Mouse (Mus musculus): ENCODE data around the gene Plch1.

- no peak for TF ChIP-seq CTCF (IDR thresholded peaks at IDR 0.05; ENCODE audit: low read depth, low read length)
- TF ChIP-seq GATA1 (IDR thresholded peaks at IDR 0.05; ENCODE audit: borderline replicate concordance, low read length) = no peak
- no peak for TF ChIP-seq TAL1 (conservative IDR thresholded peaks at IDR 0.05; ENCODE audit: low read depth, low read length)
- TF ChIP-seq GATA2 (IDR thresholded peaks at IDR 0.05; ENCODE audit: borderline replicate concordance, low read depth, low read length) = no peak
- no peak for TF ChIP-seq POLR2AphosphoS5 (IDR thresholded peaks at IDR 0.05; ENCODE audit: insufficient replicate concordance, low read depth, low read length)
Measured at GRCm38 (mm10) chr3:63668779-63669178, 230.5 kb downstream of the Plch1 start.

Data from G1E (cell line).